Mouse (Mus musculus): ENCODE data around the gene Dtnb. TPM values are rescaled to one million over a fixed set of nuclear protein-coding genes. Genes with fewer than 3 reads are reported as not detected.
A peak's percentile ranks its signal among the peaks of the same experiment; 100 is the strongest.

Dtnb gene
- polyA plus RNA-seq, 1 experiment from 2014 or later: 17.3 TPM

- Histone ChIP-seq H3K27ac (ENCODE audit: low read length) (no peak overlapping the region), H3K4me2 (ENCODE audit: low read depth, low read length) (peak overlapping the region; percentile 81), H3K4me3 (ENCODE audit: low read length) (no peak overlapping the region), H3K27me3 (replicated peaks; ENCODE audit: control insufficient read depth, insufficient read depth, low read length) (no peaks in the 10 kb centered on the region), H3K9ac (ENCODE audit: low read depth, low read length) (peak overlapping the region; percentile 43; the same call in 1 of the 2 replicates), H3K4me1 (ENCODE audit: control insufficient read depth, insufficient read depth, low read length) (peaks cover 48% of the 10 kb centered on the region), H3K9me3 (ENCODE audit: control insufficient read depth, low read length) (no peaks in the 10 kb centered on the region), H3K36me3 (ENCODE audit: control insufficient read depth, insufficient read depth, low read length) (0 out of 2 replicates have a peak, but pooled peaks cover 2% of the 10 kb centered on the region)
- no peak for ATAC-seq
- 59% methylated on average over 7 of the region's 7 CpGs for WGBS
Observed at GRCm38 (mm10) chr12:3809520-3810180, 237.5 kb downstream of the Dtnb start.

DNA sequence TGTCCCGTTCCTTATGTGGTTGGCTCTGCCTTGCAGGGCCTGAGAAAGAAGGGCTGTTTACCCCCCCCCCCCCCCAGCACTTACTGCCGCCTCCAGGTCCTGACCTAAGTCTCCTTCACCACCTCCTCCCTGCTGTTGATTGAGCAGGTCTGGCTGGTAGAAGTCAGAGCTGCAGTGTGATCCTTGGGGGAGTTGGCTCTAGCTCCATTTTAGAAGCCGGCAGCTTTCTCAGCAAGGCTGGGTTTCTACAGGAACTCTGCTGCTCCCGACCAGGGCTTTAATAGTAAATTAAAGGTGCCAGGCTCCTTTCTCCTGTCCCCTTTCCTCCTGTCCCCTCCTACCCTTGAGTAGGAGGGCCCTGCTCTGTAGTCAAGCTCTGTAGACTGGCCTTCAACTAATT lies 238.3 kb downstream of the Dtnb start:
- Histone ChIP-seq H3K27ac (ENCODE audit: low read length) (no peak overlapping the region), H3K9me3 (ENCODE audit: control insufficient read depth, low read length) (no peaks in the 10 kb centered on the region), H3K4me1 (ENCODE audit: control insufficient read depth, insufficient read depth, low read length) (peaks cover 54% of the 10 kb centered on the region), H3K27me3 (replicated peaks; ENCODE audit: control insufficient read depth, insufficient read depth, low read length) (no peaks in the 10 kb centered on the region), H3K4me3 (ENCODE audit: low read length) (no peak overlapping the region), H3K4me2 (ENCODE audit: low read depth, low read length) (peak overlapping the region; percentile 81), H3K9ac (ENCODE audit: low read depth, low read length) (peak overlapping the region; percentile 43), H3K36me3 (ENCODE audit: control insufficient read depth, insufficient read depth, low read length) (0 out of 2 replicates have a peak, but pooled peaks cover 2% of the 10 kb centered on the region)
- 24% methylated on average over 4 of the region's 4 CpGs for WGBS
- ATAC-seq: no peak

- no peak overlapping the region for H3K4me3 ChIP-seq (ENCODE audit: low read length)
- WGBS: 20% methylated on average over 5 of the region's 5 CpGs
- peak overlapping the region; percentile 1; the same call in 1 of the 2 replicates for H3K4me2 ChIP-seq (ENCODE audit: low read depth, low read length)
- H3K36me3 ChIP-seq (ENCODE audit: control insufficient read depth, insufficient read depth, low read length): 0 out of 2 replicates have a peak, but pooled peaks cover 2% of the 10 kb centered on the region
- no peaks in the 10 kb centered on the region for H3K9me3 ChIP-seq (ENCODE audit: control insufficient read depth, low read length)
- H3K4me1 ChIP-seq (ENCODE audit: control insufficient read depth, insufficient read depth, low read length): peaks cover 56% of the 10 kb centered on the region
- H3K27me3 ChIP-seq (replicated peaks; ENCODE audit: control insufficient read depth, insufficient read depth, low read length): no peaks in the 10 kb centered on the region
- peak overlapping the region; percentile 47; the same call in 1 of the 2 replicates for H3K27ac ChIP-seq (ENCODE audit: low read length)
- H3K9ac ChIP-seq (ENCODE audit: low read depth, low read length): peak overlapping the region; percentile 52
- ATAC-seq: no peak
Observed at GRCm38 (mm10) chr12:3811596-3811995, 239.4 kb downstream of the Dtnb start.

DNA sequence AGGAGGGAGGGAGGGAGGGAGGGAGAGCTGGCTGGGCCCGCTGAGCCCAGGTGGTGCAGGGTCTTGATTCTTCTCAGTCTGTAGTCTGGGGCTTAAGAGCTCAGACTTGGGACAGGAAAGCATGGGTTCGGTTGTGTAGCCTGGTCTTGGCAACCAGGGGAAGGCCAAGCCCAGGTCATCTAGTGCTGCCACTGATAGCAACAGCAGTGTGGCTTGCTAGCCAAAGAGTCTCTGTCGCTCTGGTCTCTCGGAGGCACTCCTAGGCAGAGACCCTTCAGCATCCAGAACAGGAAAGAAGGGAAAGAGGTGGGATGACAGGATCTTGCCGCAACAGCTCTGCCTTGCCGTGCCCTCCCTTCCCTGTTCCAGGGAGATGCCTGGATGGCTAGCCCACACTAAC lies 240.1 kb downstream of the Dtnb start:
- Histone ChIP-seq H3K36me3 (ENCODE audit: control insufficient read depth, insufficient read depth, low read length) (0 out of 2 replicates have a peak, but pooled peaks cover 2% of the 10 kb centered on the region), H3K9me3 (ENCODE audit: control insufficient read depth, low read length) (no peaks in the 10 kb centered on the region), H3K4me2 (ENCODE audit: low read depth, low read length) (no peak overlapping the region), H3K9ac (ENCODE audit: low read depth, low read length) (no peak overlapping the region), H3K4me1 (ENCODE audit: control insufficient read depth, insufficient read depth, low read length) (peaks cover 62% of the 10 kb centered on the region), H3K4me3 (ENCODE audit: low read length) (no peak overlapping the region), H3K27me3 (replicated peaks; ENCODE audit: control insufficient read depth, insufficient read depth, low read length) (no peaks in the 10 kb centered on the region), H3K27ac (ENCODE audit: low read length) (no peak overlapping the region)
- 39% methylated on average over 6 of the region's 6 CpGs for WGBS
- ATAC-seq: no peak

DNA sequence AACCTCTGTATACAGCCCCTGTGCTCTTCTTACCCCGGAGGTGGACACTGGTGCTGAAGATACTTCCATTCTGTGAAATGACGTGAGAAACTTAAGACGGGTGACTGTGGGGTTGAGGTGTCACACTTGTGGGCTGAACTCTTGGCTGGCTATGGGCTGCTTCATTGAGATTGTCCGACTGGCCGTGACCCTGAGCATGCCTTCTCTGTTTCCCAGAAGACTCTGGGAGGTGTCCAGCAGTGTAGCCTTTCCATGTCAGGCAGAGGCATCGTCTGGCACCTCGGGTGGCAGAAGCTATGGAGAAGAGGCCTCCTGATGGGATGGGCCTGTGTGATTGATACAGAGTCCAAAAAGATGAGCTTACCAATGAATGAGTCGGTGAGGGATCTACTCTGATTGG lies 241.0 kb downstream of the Dtnb start:
- Histone ChIP-seq H3K4me3 (ENCODE audit: low read length) (no peak overlapping the region), H3K27ac (ENCODE audit: low read length) (no peak overlapping the region), H3K9ac (ENCODE audit: low read depth, low read length) (no peak overlapping the region), H3K4me2 (ENCODE audit: low read depth, low read length) (no peak overlapping the region), H3K36me3 (ENCODE audit: control insufficient read depth, insufficient read depth, low read length) (0 out of 2 replicates have a peak, but pooled peaks cover 2% of the 10 kb centered on the region), H3K9me3 (ENCODE audit: control insufficient read depth, low read length) (no peaks in the 10 kb centered on the region), H3K27me3 (replicated peaks; ENCODE audit: control insufficient read depth, insufficient read depth, low read length) (no peaks in the 10 kb centered on the region), H3K4me1 (ENCODE audit: control insufficient read depth, insufficient read depth, low read length) (peaks cover 66% of the 10 kb centered on the region)
- 80% methylated on average over 8 of the region's 8 CpGs for WGBS
- ATAC-seq: no peak

- no peak overlapping the region for H3K4me3 ChIP-seq (ENCODE audit: low read length)
- H3K27me3 ChIP-seq (replicated peaks; ENCODE audit: control insufficient read depth, insufficient read depth, low read length): no peaks in the 10 kb centered on the region
- H3K4me2 ChIP-seq (ENCODE audit: low read depth, low read length): no peak overlapping the region
- ATAC-seq: no peak
- 0 out of 2 replicates have a peak overlapping the region, but pooled peaks have one; percentile 25 for H3K9ac ChIP-seq (ENCODE audit: low read depth, low read length)
- no peaks in the 10 kb centered on the region for H3K9me3 ChIP-seq (ENCODE audit: control insufficient read depth, low read length)
- H3K4me1 ChIP-seq (ENCODE audit: control insufficient read depth, insufficient read depth, low read length): peaks cover 65% of the 10 kb centered on the region
- 46% methylated on average over 6 of the region's 6 CpGs for WGBS
- H3K27ac ChIP-seq (ENCODE audit: low read length): no peak overlapping the region
- H3K36me3 ChIP-seq (ENCODE audit: control insufficient read depth, insufficient read depth, low read length): 0 out of 2 replicates have a peak, but pooled peaks cover 2% of the 10 kb centered on the region
Observed at GRCm38 (mm10) chr12:3815386-3815785, 243.2 kb downstream of the Dtnb start.

DNA sequence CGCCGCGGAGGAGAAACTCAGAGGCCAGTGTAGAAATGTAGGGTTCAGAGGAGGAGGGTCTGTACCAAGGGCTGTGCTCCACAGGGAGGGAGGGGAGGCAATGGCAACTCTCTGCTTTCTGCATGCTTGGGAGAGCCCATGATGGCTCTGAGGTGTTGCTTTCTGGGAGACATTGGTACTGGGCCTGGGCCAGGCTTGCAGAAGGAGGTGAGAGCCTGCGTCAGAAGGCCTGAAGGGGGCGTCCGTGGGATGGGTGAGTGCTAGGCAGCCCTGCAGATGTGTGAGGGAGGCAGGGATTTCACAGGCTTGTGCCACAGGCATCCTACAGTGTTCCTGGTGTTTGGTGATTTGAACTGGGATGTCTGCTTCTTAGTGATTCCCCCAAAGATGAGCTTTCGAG lies 244.9 kb downstream of the Dtnb start:
- H3K27ac ChIP-seq (ENCODE audit: low read length): no peak overlapping the region
- no peak overlapping the region for H3K9ac ChIP-seq (ENCODE audit: low read depth, low read length)
- no peaks in the 10 kb centered on the region for H3K27me3 ChIP-seq (replicated peaks; ENCODE audit: control insufficient read depth, insufficient read depth, low read length)
- H3K36me3 ChIP-seq (ENCODE audit: control insufficient read depth, insufficient read depth, low read length): 0 out of 2 replicates have a peak, but pooled peaks cover 2% of the 10 kb centered on the region
- no peak for ATAC-seq
- H3K4me3 ChIP-seq (ENCODE audit: low read length): no peak overlapping the region
- H3K4me2 ChIP-seq (ENCODE audit: low read depth, low read length): no peak overlapping the region
- no peaks in the 10 kb centered on the region for H3K9me3 ChIP-seq (ENCODE audit: control insufficient read depth, low read length)
- peaks cover 53% of the 10 kb centered on the region for H3K4me1 ChIP-seq (ENCODE audit: control insufficient read depth, insufficient read depth, low read length)
- 62% methylated on average over 7 of the region's 7 CpGs for WGBS

GRCm38 (mm10) chr12:3817566-3817965 lies 245.4 kb downstream of the Dtnb start:
- Histone ChIP-seq H3K36me3 (ENCODE audit: control insufficient read depth, insufficient read depth, low read length) (0 out of 2 replicates have a peak, but pooled peaks cover 2% of the 10 kb centered on the region), H3K4me1 (ENCODE audit: control insufficient read depth, insufficient read depth, low read length) (peaks cover 53% of the 10 kb centered on the region), H3K27ac (ENCODE audit: low read length) (no peak overlapping the region), H3K9ac (ENCODE audit: low read depth, low read length) (no peak overlapping the region), H3K27me3 (replicated peaks; ENCODE audit: control insufficient read depth, insufficient read depth, low read length) (no peaks in the 10 kb centered on the region), H3K4me3 (ENCODE audit: low read length) (no peak overlapping the region), H3K9me3 (ENCODE audit: control insufficient read depth, low read length) (no peaks in the 10 kb centered on the region), H3K4me2 (ENCODE audit: low read depth, low read length) (no peak overlapping the region)
- ATAC-seq: no peak
- 70% methylated on average over 5 of the region's 5 CpGs for WGBS

DNA sequence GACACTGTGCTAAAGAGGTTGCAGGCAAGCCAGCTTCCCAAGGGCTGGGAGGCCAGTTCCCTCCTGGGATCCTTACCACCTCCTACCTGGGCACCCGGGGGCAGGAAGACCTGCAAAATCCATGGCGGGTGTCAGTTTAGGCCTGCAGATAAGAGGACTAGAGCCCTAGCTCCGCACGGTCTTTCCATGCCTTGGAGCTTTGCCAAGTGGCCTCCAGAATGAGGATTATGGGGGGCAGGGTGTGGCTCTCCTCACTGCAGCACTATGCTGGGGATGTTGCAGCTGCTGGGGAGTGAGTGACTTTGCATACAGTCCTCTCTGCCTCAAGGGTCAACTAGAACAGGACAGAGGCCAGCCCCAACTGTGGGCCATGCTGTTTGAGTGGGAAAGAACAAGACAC lies 247.7 kb downstream of the Dtnb start:
- no peaks in the 10 kb centered on the region for H3K9me3 ChIP-seq (ENCODE audit: control insufficient read depth, low read length)
- no peak overlapping the region for H3K27ac ChIP-seq (ENCODE audit: low read length)
- H3K4me3 ChIP-seq (ENCODE audit: low read length): no peak overlapping the region
- H3K36me3 ChIP-seq (ENCODE audit: control insufficient read depth, insufficient read depth, low read length): no peaks in the 10 kb centered on the region
- H3K4me1 ChIP-seq (ENCODE audit: control insufficient read depth, insufficient read depth, low read length): peaks cover 68% of the 10 kb centered on the region
- 29% methylated on average over 4 of the region's 4 CpGs for WGBS
- H3K4me2 ChIP-seq (ENCODE audit: low read depth, low read length): no peak overlapping the region
- peak; percentile 57 for ATAC-seq
- H3K27me3 ChIP-seq (replicated peaks; ENCODE audit: control insufficient read depth, insufficient read depth, low read length): no peaks in the 10 kb centered on the region
- 0 out of 2 replicates have a peak overlapping the region, but pooled peaks have one; percentile 6 for H3K9ac ChIP-seq (ENCODE audit: low read depth, low read length)
